ENCODE assay signal across 8 mouse cellular contexts in genomic region chr7:67910947-67911346, GRCm38 (mm10). TPM values are rescaled to one million over a fixed set of nuclear protein-coding genes. Genes with fewer than 3 reads are reported as not detected.
DNase-seq lines count a peak whose midpoint lies in the region; ATAC-seq and TF ChIP-seq lines count a peak whose summit lies in the region.

No protein-coding gene starts in this region.

- no peak for ATAC-seq in hindbrain, embryonic 15.5 days (ENCODE audit: low FRiP score, low read depth)
- ATAC-seq in midbrain, embryonic 12.5 days (ENCODE audit: low FRiP score, low read depth), result no peak

- no peak for TF ChIP-seq POLR2A in cerebellum, adult 2 months (IDR thresholded peaks at IDR 0.05; ENCODE audit: borderline replicate concordance, insufficient read depth, low read length)

- peak overlapping the region; percentile 47 for H3K4me2 ChIP-seq in hindbrain, embryonic 15.5 days
- peak overlapping the region; percentile 18; the same call in 1 of the 2 replicates for H3K4me2 ChIP-seq in midbrain, embryonic 12.5 days (replicated peaks)

- H3K9me3 ChIP-seq in heart, embryonic 10.5 days, result no peaks in the 10 kb centered on the region
- H3K9me3 ChIP-seq in hindbrain, embryonic 15.5 days, result no peaks in the 10 kb centered on the region
- H3K9me3 ChIP-seq in midbrain, embryonic 12.5 days, result no peaks in the 10 kb centered on the region

- no peaks in the 10 kb centered on the region for H3K36me3 ChIP-seq in heart, embryonic 10.5 days
- no peaks in the 10 kb centered on the region for H3K36me3 ChIP-seq in hindbrain, embryonic 15.5 days
- no peaks in the 10 kb centered on the region for H3K36me3 ChIP-seq in midbrain, embryonic 12.5 days

- H3K27me3 ChIP-seq in heart, embryonic 10.5 days (ENCODE audit: insufficient read depth, poor library complexity, severe bottlenecking), result no peaks in the 10 kb centered on the region
- no peaks in the 10 kb centered on the region for H3K27me3 ChIP-seq in hindbrain, embryonic 15.5 days
- no peaks in the 10 kb centered on the region for H3K27me3 ChIP-seq in midbrain, embryonic 12.5 days
- no peaks in the 10 kb centered on the region for H3K27me3 ChIP-seq in cerebellum, adult 2 months (ENCODE audit: control insufficient read depth, insufficient read depth, low read length)

- H3K4me1 ChIP-seq in heart, embryonic 10.5 days, result peaks cover 32% of the 10 kb centered on the region
- 0 out of 2 replicates have a peak, but pooled peaks cover 3% of the 10 kb centered on the region for H3K4me1 ChIP-seq in hindbrain, embryonic 15.5 days (replicated peaks)
- peaks cover 7% of the 10 kb centered on the region; the same call in 1 of the 2 replicates for H3K4me1 ChIP-seq in midbrain, embryonic 12.5 days
- no peaks in the 10 kb centered on the region for H3K4me1 ChIP-seq in cerebellum, adult 2 months (ENCODE audit: control insufficient read depth, insufficient read depth, low read length)

- no peak for TF ChIP-seq CTCF in cerebellum, adult 2 months (IDR thresholded peaks at IDR 0.05; ENCODE audit: borderline replicate concordance, insufficient read depth, low read depth, low read length)

- H3K4me3 ChIP-seq in heart, embryonic 10.5 days, result peak overlapping the region; percentile 18; the same call in 1 of the 2 replicates
- H3K4me3 ChIP-seq in hindbrain, embryonic 15.5 days, result peak overlapping the region; percentile 10; the same call in 1 of the 2 replicates
- no peak overlapping the region for H3K4me3 ChIP-seq in midbrain, embryonic 12.5 days
- no peak overlapping the region for H3K4me3 ChIP-seq in cerebellum, adult 2 months (replicated peaks; ENCODE audit: insufficient read depth, low read depth, low read length)

- no peak overlapping the region for H3K9ac ChIP-seq in hindbrain, embryonic 15.5 days
- no peak overlapping the region for H3K9ac ChIP-seq in midbrain, embryonic 12.5 days (replicated peaks)

- peak overlapping the region; percentile 88 for H3K27ac ChIP-seq in heart, embryonic 10.5 days
- peak overlapping the region; percentile 42 for H3K27ac ChIP-seq in hindbrain, embryonic 15.5 days (replicated peaks)
- 0 out of 2 replicates have a peak overlapping the region, but pooled peaks have one; percentile 5 for H3K27ac ChIP-seq in midbrain, embryonic 12.5 days (replicated peaks)
- H3K27ac ChIP-seq in cerebellum, adult 2 months (ENCODE audit: insufficient read depth, low read length), result no peak overlapping the region

- no peak for DNase-seq in heart, embryonic 10.5 days (ENCODE audit: low spot score)
- no peak for DNase-seq in heart, postnatal 4 days
- peak; percentile 19 for DNase-seq in embryo, embryonic 11.5 days (ENCODE audit: low read depth, low spot score)
- no peak for DNase-seq in cerebellum, adult 2 months
- no peak for DNase-seq in right cerebral cortex, adult 18-20 months
- DNase-seq in retina, embryonic 14.5 days (ENCODE audit: low spot score), result no peak

- 30% methylated on average over 3 of the region's 3 CpGs for WGBS in heart, embryonic 10.5 days
- 23% methylated on average over 3 of the region's 3 CpGs for WGBS in hindbrain, embryonic 15.5 days
- 35% methylated on average over 3 of the region's 3 CpGs for WGBS in midbrain, embryonic 12.5 days
- WGBS in cerebellum, adult 2 months, result 35% methylated on average over 3 of the region's 3 CpGs

RNA-seq across cellular contexts. Expression of gene Igf1r, which starts 41.7 kb away (rescaled TPM):
- 17.2 and 24.9 TPM in 2 replicates for polyA plus RNA-seq in heart, embryonic 10.5 days (2016; fragmentation: Nextera tagmentation; extraction: Ambion mirVana)
- total RNA-seq in heart, postnatal 4 days (2021), result 10 to 100 TPM; 53.5 to 58.5 TPM
- 19.2 and 22.8 TPM in 2 replicates for polyA plus RNA-seq in hindbrain, embryonic 15.5 days (2015; fragmentation: Nextera tagmentation; extraction: Ambion mirVana)
- 36.9 and 37.6 TPM in 2 replicates for polyA plus RNA-seq in midbrain, embryonic 12.5 days (2016; fragmentation: Nextera tagmentation; extraction: Ambion mirVana)
- polyA plus RNA-seq in cerebellum, adult 2 months (2012; rRNA removed), result 20.5 and 21.9 TPM in 2 replicates

Comparison
In these comparisons a context has a peak if more than half of its experiments do, and no peak if none do; other contexts are left out.
1. H3K4me3 ChIP-seq: peak in heart, embryonic 10.5 days (single experiment) and hindbrain, embryonic 15.5 days (single experiment); none in midbrain, embryonic 12.5 days (single experiment) and cerebellum, adult 2 months (single experiment).